Mouse (Mus musculus) limb, embryonic 11.5 days (tissue): ENCODE data around the gene Car4. TPM values are rescaled to one million over a fixed set of nuclear protein-coding genes. Genes with fewer than 3 reads are reported as not detected.

Experiments
- ATAC-seq: fragments of 200-750 bp; cut with Nextera tagmentation; 2 replicates; pipeline ENCODE4 v1.8.0; 2017; ENCODE audit warnings: low read depth; ENCODE audit not compliant: insufficient number of reproducible peaks, low FRiP score, low TSS enrichment
- DNase-seq: peaks from one replicate; pipeline ENCODE4 v3.0.0-alpha.2; 2015; ENCODE audit warnings: low spot score
- H3K27ac ChIP-seq: fragments of 300-500 bp; sonication (generic); replicated peaks from 2 replicates; pipeline ENCODE4 v1.5.1; 2014; ENCODE audit warnings: low read depth, mild to moderate bottlenecking, low read length
- H3K27me3 ChIP-seq: fragments of 300-500 bp; sonication (generic); 2 replicates; pipeline ENCODE4 v1.6.1; 2014; ENCODE audit warnings: mild to moderate bottlenecking, low read length, mixed read lengths; ENCODE audit not compliant: control insufficient read depth, insufficient read depth
- H3K36me3 ChIP-seq: fragments of 300-500 bp; sonication (generic); 2 replicates; pipeline ENCODE4 v1.6.1; 2014; ENCODE audit warnings: mild to moderate bottlenecking, low read length, moderate library complexity, mixed read lengths; ENCODE audit not compliant: control insufficient read depth, insufficient read depth
- H3K4me1 ChIP-seq: fragments of 300-500 bp; sonication (generic); 2 replicates; pipeline ENCODE4 v1.6.1; 2014; ENCODE audit warnings: low read length, mixed read lengths; ENCODE audit not compliant: control insufficient read depth, insufficient read depth
- H3K4me2 ChIP-seq: fragments of 300-500 bp; sonication (generic); 2 replicates; pipeline ENCODE4 v1.6.1; 2014; ENCODE audit warnings: low read depth, mild to moderate bottlenecking, moderate library complexity; ENCODE audit not compliant: severe bottlenecking
- H3K4me3 ChIP-seq: fragments of 300-500 bp; sonication (generic); 2 replicates; pipeline ENCODE4 v1.5.1; 2014; ENCODE audit warnings: low read depth, low read length
- H3K9ac ChIP-seq: fragments of 300-500 bp; sonication (generic); 2 replicates; pipeline ENCODE4 v1.6.1; 2014; ENCODE audit warnings: mild to moderate bottlenecking, low read length
- H3K9me3 ChIP-seq: fragments of 300-500 bp; sonication (generic); 2 replicates; pipeline ENCODE4 v1.6.1; 2016; ENCODE audit warnings: low read length; ENCODE audit not compliant: control insufficient read depth
- WGBS: fragments of 180-500 bp; shearing (Covaris S2); extraction: QIAGEN DNeasy Blood & Tissue Kit; methylation state at CpG from one replicate; pipeline ENCODE4 v1.1.7; 2014; 5-methylcytosine and 5-hydroxymethylcytosine counted together
- polyA plus RNA-seq: library from polyadenylated mRNA; unstranded; fragments of >200 nt; fragmentation: Nextera tagmentation; extraction: Ambion mirVana; gene quantifications from 2 replicates; pipeline ENCODE4 v1.2.1, GENCODE M21; 2014

Gene Car4
- polyA plus RNA-seq, 1 experiment from 2014 or later, result 0.17 TPM

- DNase-seq (no peak), ATAC-seq (no peak)
- H3K4me3 ChIP-seq, result no peak overlapping the region
- H3K27ac ChIP-seq, result no peak overlapping the region
- no peaks in the 10 kb centered on the region for H3K36me3 ChIP-seq
- H3K9ac ChIP-seq, result no peak overlapping the region
- no peaks in the 10 kb centered on the region for H3K4me1 ChIP-seq
- H3K9me3 ChIP-seq, result no peaks in the 10 kb centered on the region
- no peaks in the 10 kb centered on the region for H3K27me3 ChIP-seq
- WGBS, result 82% methylated on average over 7 of the region's 7 CpGs
- no peak overlapping the region for H3K4me2 ChIP-seq
These were observed 37.6 kb upstream of the Car4 start for GRCm38 (mm10) chr11:84919951-84920350.

- H3K9me3 ChIP-seq, result no peaks in the 10 kb centered on the region
- ATAC-seq (no peak), DNase-seq (no peak)
- H3K27ac ChIP-seq, result no peak overlapping the region
- H3K36me3 ChIP-seq, result no peaks in the 10 kb centered on the region
- no peak overlapping the region for H3K4me2 ChIP-seq
- H3K4me3 ChIP-seq, result no peak overlapping the region
- no peaks in the 10 kb centered on the region for H3K4me1 ChIP-seq
- no peak overlapping the region for H3K9ac ChIP-seq
- WGBS, result 87% methylated on average over 8 of the region's 8 CpGs
- H3K27me3 ChIP-seq, result no peaks in the 10 kb centered on the region
These were observed 36.6 kb upstream of the Car4 start for GRCm38 (mm10) chr11:84920981-84921380.

- 20% methylated on average over 6 of the region's 6 CpGs for WGBS
- H3K9me3 ChIP-seq, result no peaks in the 10 kb centered on the region
These were observed 25.3 kb upstream of the Car4 start for GRCm38 (mm10) chr11:84932261-84932660.

GRCm38 (mm10) chr11:84939508-84940053 lies 18.0 kb upstream of the Car4 start:
- DNase-seq, result no peak

More at GRCm38 (mm10) chr11:84932261-84932660, 25.3 kb upstream of the Car4 start:
- H3K4me3 ChIP-seq, result no peak overlapping the region
- DNase-seq (no peak), ATAC-seq (no peak)
- H3K4me2 ChIP-seq, result no peak overlapping the region
- H3K4me1 ChIP-seq, result no peaks in the 10 kb centered on the region
- no peaks in the 10 kb centered on the region for H3K36me3 ChIP-seq
- no peaks in the 10 kb centered on the region for H3K27me3 ChIP-seq
- no peak overlapping the region for H3K27ac ChIP-seq
- no peak overlapping the region for H3K9ac ChIP-seq

GRCm38 (mm10) chr11:84940140-84940539 lies 17.4 kb upstream of the Car4 start:
- no peaks in the 10 kb centered on the region for H3K36me3 ChIP-seq
- peaks cover under 1% of the 10 kb centered on the region; the same call in 1 of the 2 replicates for H3K27me3 ChIP-seq
- H3K9ac ChIP-seq, result no peak overlapping the region
- WGBS, result 83% methylated on average over 10 of the region's 10 CpGs
- no peaks in the 10 kb centered on the region for H3K4me1 ChIP-seq
- H3K4me3 ChIP-seq, result no peak overlapping the region
- H3K4me2 ChIP-seq, result no peak overlapping the region
- DNase-seq, result no peak
- no peak overlapping the region for H3K27ac ChIP-seq
- ATAC-seq, result no peak
- no peaks in the 10 kb centered on the region for H3K9me3 ChIP-seq

More at GRCm38 (mm10) chr11:84939508-84940053, 18.0 kb upstream of the Car4 start:
- Histone ChIP-seq H3K4me2 (no peak overlapping the region), H3K27ac (no peak overlapping the region), H3K9me3 (no peaks in the 10 kb centered on the region), H3K9ac (no peak overlapping the region), H3K4me3 (no peak overlapping the region), H3K36me3 (no peaks in the 10 kb centered on the region), H3K4me1 (no peaks in the 10 kb centered on the region), H3K27me3 (no peaks in the 10 kb centered on the region)
- 67% methylated on average over 8 of the region's 8 CpGs for WGBS
- no peak for ATAC-seq

- WGBS, result under 1% methylated on average over 15 of the region's 15 CpGs
- no peaks in the 10 kb centered on the region for H3K36me3 ChIP-seq
- H3K27me3 ChIP-seq, result peaks cover 3% of the 10 kb centered on the region; the same call in 1 of the 2 replicates
- no peak overlapping the region for H3K9ac ChIP-seq
- peak; percentile 89 for DNase-seq
- H3K4me3 ChIP-seq, result no peak overlapping the region
- no peak for ATAC-seq
- no peak overlapping the region for H3K27ac ChIP-seq
- no peaks in the 10 kb centered on the region for H3K9me3 ChIP-seq
- no peaks in the 10 kb centered on the region for H3K4me1 ChIP-seq
- peak overlapping the region; percentile 25; the same call in 1 of the 2 replicates for H3K4me2 ChIP-seq
These were observed 13.6 kb upstream of the Car4 start for GRCm38 (mm10) chr11:84943948-84944347.

GRCm38 (mm10) chr11:84944639-84945435 lies 12.7 kb upstream of the Car4 start:
- Histone ChIP-seq H3K9me3 (no peaks in the 10 kb centered on the region), H3K9ac (no peak overlapping the region), H3K27ac (no peak overlapping the region), H3K36me3 (no peaks in the 10 kb centered on the region), H3K4me1 (no peaks in the 10 kb centered on the region), H3K4me3 (no peak overlapping the region), H3K27me3 (peaks cover 3% of the 10 kb centered on the region; the same call in 1 of the 2 replicates), H3K4me2 (no peak overlapping the region)
- DNase-seq (no peak), ATAC-seq (no peak)
- 3% methylated on average over 12 of the region's 12 CpGs for WGBS

- Histone ChIP-seq H3K9me3 (no peaks in the 10 kb centered on the region), H3K4me2 (no peak overlapping the region), H3K4me1 (no peaks in the 10 kb centered on the region), H3K27ac (no peak overlapping the region), H3K9ac (no peak overlapping the region), H3K4me3 (no peak overlapping the region), H3K27me3 (peaks cover 3% of the 10 kb centered on the region; the same call in 1 of the 2 replicates), H3K36me3 (no peaks in the 10 kb centered on the region)
- ATAC-seq (no peak), DNase-seq (no peak)
- WGBS, result 61% methylated on average over 3 of the region's 3 CpGs
These were observed 11.7 kb upstream of the Car4 start for GRCm38 (mm10) chr11:84945841-84946240.
